Mouse (Mus musculus) heart, embryonic 15.5 days (tissue): ENCODE results near the gene Cfap73. TPM values are rescaled to one million over a fixed set of nuclear protein-coding genes. Genes with fewer than 3 reads are reported as not detected.

ENCODE experiments used
- ATAC-seq: fragments of 200-750 bp; cut with Nextera tagmentation; replicated peaks from 2 replicates; pipeline ENCODE4 v1.8.0; 2017; ENCODE audit warnings: low read depth, moderate TSS enrichment; ENCODE audit not compliant: insufficient number of reproducible peaks, insufficient read depth, low FRiP score
- H3K27ac ChIP-seq: fragments of 300-500 bp; sonication (generic); 2 replicates; pipeline ENCODE4 v1.5.1; 2015; ENCODE audit warnings: mild to moderate bottlenecking, inconsistent platforms
- H3K27me3 ChIP-seq: fragments of 300-500 bp; sonication (generic); 2 replicates; pipeline ENCODE4 v1.6.1; 2015; ENCODE audit warnings: inconsistent platforms
- H3K36me3 ChIP-seq: fragments of 300-500 bp; sonication (generic); 2 replicates; pipeline ENCODE4 v1.6.1; 2015; ENCODE audit warnings: mild to moderate bottlenecking, inconsistent platforms
- H3K4me1 ChIP-seq: fragments of 300-500 bp; sonication (generic); replicated peaks from 2 replicates; pipeline ENCODE4 v1.6.1; 2015; ENCODE audit warnings: inconsistent platforms
- H3K4me2 ChIP-seq: fragments of 300-500 bp; sonication (generic); 2 replicates; pipeline ENCODE4 v1.6.1; 2015; ENCODE audit warnings: inconsistent platforms, mild to moderate bottlenecking, moderate library complexity
- H3K4me3 ChIP-seq: fragments of 300-500 bp; sonication (generic); 2 replicates; pipeline ENCODE4 v1.5.1; 2015; ENCODE audit warnings: mild to moderate bottlenecking, inconsistent platforms
- H3K9ac ChIP-seq: fragments of 300-500 bp; sonication (generic); 2 replicates; pipeline ENCODE4 v1.6.1; 2015; ENCODE audit warnings: mild to moderate bottlenecking, inconsistent platforms
- H3K9me3 ChIP-seq: fragments of 300-500 bp; sonication (generic); replicated peaks from 2 replicates; pipeline ENCODE4 v1.6.1; 2016; ENCODE audit warnings: inconsistent platforms
- WGBS: fragments of 180-500 bp; shearing (Covaris S2); methylation state at CpG from one replicate; pipeline ENCODE4 v1.1.7; 2015; ENCODE audit warnings: mixed read lengths; 5-methylcytosine and 5-hydroxymethylcytosine counted together
- polyA plus RNA-seq: library from polyadenylated mRNA; unstranded; fragments of >200 nt; fragmentation: Nextera tagmentation; extraction: Ambion mirVana; gene quantifications from 2 replicates; pipeline ENCODE4 v1.2.1, GENCODE M21; 2015

Gene Cfap73
- polyA plus RNA-seq, 1 experiment from 2014 or later: not detected

DNA sequence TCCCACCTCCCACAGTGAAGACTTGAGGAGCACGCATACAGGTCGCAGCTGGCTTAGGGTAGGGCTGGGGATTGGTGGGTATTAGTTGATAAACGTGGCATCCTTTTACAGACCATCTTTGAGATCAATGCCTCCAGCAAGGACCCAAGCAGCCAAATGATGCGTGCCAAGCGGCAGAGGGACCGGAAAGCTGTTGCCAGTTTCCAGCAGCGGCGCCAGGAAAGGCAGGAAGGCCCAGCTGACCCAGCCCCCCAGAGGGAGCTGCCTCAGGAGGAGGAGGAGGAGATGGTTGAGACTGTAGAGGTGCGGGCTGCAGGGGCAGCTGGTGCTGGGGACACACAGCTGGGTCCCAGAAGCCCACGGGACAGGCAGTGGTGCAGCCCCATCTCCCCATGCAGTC is 9.6 kb downstream of the Cfap73 start:
- Histone ChIP-seq H3K4me1 (peaks cover 17% of the 10 kb centered on the region), H3K9ac (no peak overlapping the region), H3K4me3 (no peak overlapping the region), H3K9me3 (no peaks in the 10 kb centered on the region), H3K4me2 (no peak overlapping the region), H3K27me3 (no peaks in the 10 kb centered on the region), H3K27ac (no peak overlapping the region), H3K36me3 (peaks cover 72% of the 10 kb centered on the region)
- ATAC-seq: no peak
- 90% methylated on average over 10 of the region's 10 CpGs for WGBS

DNA sequence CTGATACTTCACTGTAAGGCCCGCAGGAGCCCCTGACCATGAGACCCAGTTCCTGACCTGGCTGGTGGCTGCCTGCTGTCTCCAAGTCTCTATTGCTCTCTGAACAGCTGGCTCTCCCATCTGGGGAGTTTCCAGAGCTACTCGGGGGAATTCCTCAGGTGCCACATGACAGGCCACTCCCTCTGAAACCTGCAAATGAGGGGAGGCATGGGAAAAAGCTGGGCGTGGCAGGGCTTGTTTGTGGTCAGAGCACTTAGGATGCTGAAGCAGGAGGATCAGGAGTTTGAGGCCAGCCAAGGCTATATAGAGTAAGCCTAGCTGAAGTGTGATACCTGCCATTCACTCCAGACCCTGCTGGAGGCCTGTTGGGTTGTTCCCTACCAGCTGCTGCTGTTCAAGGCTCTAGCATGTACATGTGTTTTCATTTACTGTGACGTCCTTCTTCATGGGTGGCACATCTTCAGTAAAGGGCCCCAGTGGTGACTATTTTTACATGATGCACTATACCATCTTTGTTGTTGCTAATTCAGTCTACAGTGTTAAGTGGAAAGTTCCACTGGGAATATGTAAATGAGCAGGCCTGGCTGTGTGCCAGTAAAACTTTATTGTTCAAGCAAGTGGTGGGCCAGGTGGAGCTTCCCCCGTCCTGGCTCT is 11.7 kb downstream of the Cfap73 start:
- Histone ChIP-seq H3K36me3 (peaks cover 90% of the 10 kb centered on the region), H3K27ac (no peak overlapping the region), H3K4me1 (peaks cover 14% of the 10 kb centered on the region), H3K4me2 (no peak overlapping the region), H3K27me3 (no peaks in the 10 kb centered on the region), H3K9ac (no peak overlapping the region), H3K4me3 (no peak overlapping the region), H3K9me3 (no peaks in the 10 kb centered on the region)
- ATAC-seq: no peak
- WGBS: 66% methylated on average over 5 of the region's 5 CpGs

DNA sequence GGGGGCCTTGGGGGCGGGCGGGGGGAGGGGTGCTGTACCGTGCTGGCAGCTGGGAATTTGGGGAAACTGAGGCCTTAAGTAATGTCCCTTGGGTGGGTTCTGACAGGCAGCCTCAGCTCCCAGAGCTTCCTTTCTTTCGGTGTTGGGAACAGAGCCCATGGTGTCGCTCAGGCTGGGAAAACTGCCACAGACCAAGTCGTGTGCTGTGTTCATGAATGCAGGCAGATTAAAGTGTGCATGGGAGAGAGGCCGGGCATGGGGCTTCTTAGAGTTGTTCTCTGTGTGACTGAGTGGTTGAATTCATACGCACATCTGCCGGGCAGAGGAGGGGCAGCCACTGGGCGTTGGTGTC is 12.2 kb downstream of the Cfap73 start:
- H3K27ac ChIP-seq: no peak overlapping the region
- H3K4me1 ChIP-seq: peaks cover 14% of the 10 kb centered on the region
- no peak for ATAC-seq
- H3K9ac ChIP-seq: no peak overlapping the region
- H3K9me3 ChIP-seq: no peaks in the 10 kb centered on the region
- 83% methylated on average over 10 of the region's 10 CpGs for WGBS
- no peaks in the 10 kb centered on the region for H3K27me3 ChIP-seq
- H3K36me3 ChIP-seq: peaks cover 90% of the 10 kb centered on the region
- no peak overlapping the region for H3K4me2 ChIP-seq
- H3K4me3 ChIP-seq: no peak overlapping the region

DNA sequence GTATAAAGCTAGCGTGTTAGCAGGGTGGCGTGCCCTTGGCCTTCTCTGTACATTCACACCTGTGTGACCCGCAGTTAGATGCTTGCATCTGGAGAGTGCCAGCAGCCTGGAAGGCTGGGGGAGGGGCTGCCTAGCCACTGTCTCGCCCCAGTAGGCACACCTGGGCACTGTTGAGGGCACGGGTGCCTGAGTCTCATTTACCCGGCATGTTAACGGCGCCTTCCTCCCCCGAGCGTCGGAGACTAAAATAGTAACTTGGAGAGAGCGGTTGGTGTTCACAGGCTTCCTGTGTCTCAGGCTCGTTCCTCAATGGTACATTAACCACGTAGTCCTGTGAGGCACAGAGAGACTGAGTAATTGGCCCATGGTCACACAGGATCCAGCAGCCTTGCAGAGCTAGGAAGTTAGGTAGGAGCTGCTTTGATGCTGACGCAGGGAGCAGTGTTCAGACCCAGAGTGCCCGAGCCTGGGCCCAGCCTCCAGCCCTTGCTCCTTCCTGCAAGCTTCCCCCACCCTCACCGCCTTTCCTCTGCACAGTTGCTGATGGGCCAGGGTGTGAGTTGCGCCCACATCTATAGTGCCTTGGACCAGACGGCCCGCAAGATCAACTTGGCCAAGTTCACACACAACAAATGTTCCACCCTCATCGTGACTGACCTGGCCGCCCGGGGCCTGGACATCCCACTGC is 12.8 kb downstream of the Cfap73 start:
- no peak for ATAC-seq
- H3K4me3 ChIP-seq: no peak overlapping the region
- peaks cover 14% of the 10 kb centered on the region for H3K4me1 ChIP-seq
- H3K27ac ChIP-seq: no peak overlapping the region
- WGBS: 82% methylated on average over 23 of the region's 23 CpGs
- no peaks in the 10 kb centered on the region for H3K27me3 ChIP-seq
- peaks cover 87% of the 10 kb centered on the region for H3K36me3 ChIP-seq
- H3K4me2 ChIP-seq: no peak overlapping the region
- no peak overlapping the region for H3K9ac ChIP-seq
- H3K9me3 ChIP-seq: no peaks in the 10 kb centered on the region

DNA sequence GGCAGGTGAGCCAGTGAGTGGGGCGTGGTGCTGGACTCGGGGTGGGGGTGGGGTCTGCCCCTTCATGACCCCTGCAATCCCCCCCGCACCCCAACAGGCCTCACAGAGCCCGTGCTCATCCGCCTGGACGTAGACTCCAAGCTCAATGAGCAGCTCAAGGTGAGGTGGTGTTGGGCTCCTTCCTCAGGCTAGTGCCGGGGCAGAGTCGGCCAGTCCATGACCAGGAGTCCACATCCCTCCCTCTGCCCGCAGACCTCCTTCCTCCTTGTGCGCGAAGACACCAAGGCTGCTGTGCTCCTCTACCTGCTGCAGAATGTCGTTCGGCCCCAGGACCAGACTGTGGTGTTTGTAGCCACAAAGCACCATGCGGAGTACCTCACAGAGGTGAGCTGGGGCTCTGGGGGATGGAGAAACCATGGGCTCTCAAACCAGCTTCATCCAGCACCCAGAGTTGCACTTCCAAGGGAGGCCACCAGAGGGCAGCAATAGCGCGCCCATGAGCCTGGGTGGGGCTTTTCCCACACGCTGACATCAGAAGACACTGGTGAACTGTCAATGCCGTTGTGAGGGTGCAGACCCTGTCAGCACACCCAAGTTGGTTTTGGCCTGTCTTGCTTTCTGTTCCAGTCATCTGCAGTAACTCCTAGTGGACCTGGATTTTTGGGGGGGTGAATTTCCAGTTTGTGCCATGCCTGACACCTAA is 13.5 kb downstream of the Cfap73 start:
- 68% methylated on average over 18 of the region's 18 CpGs for WGBS
- peaks cover 85% of the 10 kb centered on the region for H3K36me3 ChIP-seq

DNA sequence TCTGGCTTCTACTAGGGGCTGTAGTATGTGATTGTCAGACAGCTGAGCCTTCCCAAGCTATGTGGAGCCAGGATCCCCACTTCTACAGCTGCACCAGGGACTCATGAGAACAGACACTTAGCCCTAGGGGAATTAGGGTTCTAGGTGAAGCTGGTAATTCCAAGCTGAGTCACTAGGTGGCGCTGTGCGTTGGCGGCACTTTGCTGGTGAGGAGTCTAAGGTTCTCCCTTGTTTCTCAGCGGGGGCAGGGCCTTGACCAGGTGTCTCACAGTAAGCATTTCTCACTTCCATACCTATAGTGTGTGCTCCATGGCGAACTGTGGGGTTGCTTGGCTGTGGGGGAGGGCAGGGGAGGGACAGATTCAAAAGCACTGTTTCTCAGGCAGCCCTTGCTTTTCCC is 14.8 kb downstream of the Cfap73 start:
- H3K27ac ChIP-seq: no peak overlapping the region
- no peak overlapping the region for H3K4me2 ChIP-seq
- H3K4me3 ChIP-seq: no peak overlapping the region
- H3K9ac ChIP-seq: no peak overlapping the region
- no peaks in the 10 kb centered on the region for H3K27me3 ChIP-seq
- WGBS: 25% methylated on average over 5 of the region's 5 CpGs
- peaks cover 72% of the 10 kb centered on the region for H3K36me3 ChIP-seq
- H3K4me1 ChIP-seq: peaks cover 14% of the 10 kb centered on the region
- ATAC-seq: no peak
- H3K9me3 ChIP-seq: no peaks in the 10 kb centered on the region

More for the DNA sequence above, 13.5 kb downstream of the Cfap73 start:
- Histone ChIP-seq H3K4me3 (no peak overlapping the region), H3K9ac (no peak overlapping the region), H3K27ac (no peak overlapping the region), H3K4me2 (no peak overlapping the region), H3K27me3 (no peaks in the 10 kb centered on the region), H3K9me3 (no peaks in the 10 kb centered on the region), H3K4me1 (peaks cover 14% of the 10 kb centered on the region)
- peak; percentile 19; the same call in 1 of the 2 replicates for ATAC-seq

DNA sequence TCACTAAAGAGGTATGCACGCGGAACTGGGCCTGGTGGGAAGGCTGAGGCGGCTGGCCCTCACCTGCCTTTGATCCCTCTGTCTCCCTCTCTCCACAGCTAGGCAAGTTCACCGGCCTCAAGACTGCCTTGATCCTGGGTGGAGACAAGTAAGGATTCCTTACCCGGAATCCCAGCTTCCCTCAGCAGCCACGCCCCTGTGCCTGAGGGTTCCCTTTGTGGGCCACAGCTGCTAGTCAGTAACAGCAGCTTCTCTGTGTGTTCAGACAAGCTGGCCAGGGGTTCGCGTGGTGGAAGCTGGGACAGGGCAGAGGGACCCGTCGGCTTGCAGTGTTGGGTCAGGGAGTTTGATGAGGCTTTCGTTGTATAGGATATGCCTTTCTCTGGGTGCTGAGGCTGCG is 15.3 kb downstream of the Cfap73 start:
- Histone ChIP-seq H3K9ac (no peak overlapping the region), H3K4me1 (peaks cover 18% of the 10 kb centered on the region), H3K4me2 (no peak overlapping the region), H3K36me3 (peaks cover 68% of the 10 kb centered on the region), H3K9me3 (no peaks in the 10 kb centered on the region), H3K27ac (no peak overlapping the region), H3K27me3 (no peaks in the 10 kb centered on the region), H3K4me3 (no peak overlapping the region)
- WGBS: 86% methylated on average over 12 of the region's 12 CpGs
- ATAC-seq: no peak

DNA sequence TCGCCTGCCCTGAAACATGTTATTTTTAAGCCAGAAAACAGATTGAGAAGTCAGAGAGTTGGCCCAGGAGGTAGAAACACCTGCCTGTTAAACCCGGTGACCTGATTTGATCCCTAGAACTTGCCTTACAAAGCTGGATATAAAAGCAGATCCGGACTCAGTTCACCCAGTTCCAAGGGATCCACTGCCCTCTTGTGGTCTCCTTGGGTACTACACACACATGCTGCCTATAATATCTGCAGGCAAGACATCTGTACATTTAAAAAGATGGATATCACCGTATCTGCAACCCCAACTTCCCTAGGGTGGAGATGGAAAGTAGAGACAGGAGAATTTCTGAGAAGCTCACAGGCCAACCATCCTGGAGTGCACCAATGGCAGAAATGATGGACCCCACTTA is 18.1 kb downstream of the Cfap73 start:
- peaks cover 45% of the 10 kb centered on the region for H3K36me3 ChIP-seq
- no peak overlapping the region for H3K9ac ChIP-seq
- H3K27ac ChIP-seq: no peak overlapping the region
- ATAC-seq: no peak
- H3K9me3 ChIP-seq: no peaks in the 10 kb centered on the region
- WGBS: 95% methylated on average over 4 of the region's 4 CpGs
- peaks cover 17% of the 10 kb centered on the region for H3K4me1 ChIP-seq
- no peak overlapping the region for H3K4me3 ChIP-seq
- H3K27me3 ChIP-seq: no peaks in the 10 kb centered on the region
- H3K4me2 ChIP-seq: no peak overlapping the region

DNA sequence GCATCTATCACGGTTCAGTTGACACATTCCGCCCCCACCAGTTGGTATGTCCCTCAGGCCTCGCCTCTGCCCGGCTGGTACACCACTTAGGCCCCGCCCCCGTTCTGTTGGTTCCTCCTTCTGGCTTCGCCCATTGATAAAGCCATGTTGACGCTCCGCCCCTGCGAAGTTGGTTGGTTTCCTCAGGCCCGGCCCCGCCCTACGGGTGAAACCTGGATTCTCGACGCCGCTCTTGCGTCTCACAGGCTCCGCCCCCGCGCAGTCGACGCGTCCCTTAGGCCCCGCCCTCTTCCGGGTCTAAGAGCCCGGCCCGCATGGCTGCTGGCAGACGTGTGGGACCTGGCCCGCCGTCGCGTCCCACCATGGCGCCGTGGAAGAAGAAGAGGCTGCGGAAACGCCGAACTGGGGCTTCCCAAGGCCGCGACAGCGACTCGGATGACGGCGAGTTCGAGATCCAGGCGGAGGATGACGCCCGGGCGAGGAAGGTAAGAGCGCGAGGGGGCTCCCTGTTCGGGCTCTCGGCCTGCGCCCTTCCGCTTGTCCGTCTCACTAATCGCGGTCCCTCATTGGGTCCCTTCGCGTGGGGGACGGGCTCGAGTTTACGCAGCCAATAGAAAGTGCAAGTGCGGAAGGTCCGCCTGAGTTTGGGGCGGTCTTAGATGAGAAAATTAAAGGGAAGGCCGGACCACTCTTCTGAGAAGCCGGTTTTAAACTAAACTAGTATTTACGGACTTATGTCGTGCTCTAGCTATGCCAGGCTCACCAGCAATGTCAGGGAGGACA is 21.0 kb downstream of the Cfap73 start:
- H3K9me3 ChIP-seq: no peaks in the 10 kb centered on the region
- H3K27me3 ChIP-seq: no peaks in the 10 kb centered on the region
- peak overlapping the region; percentile 85 for H3K4me2 ChIP-seq
- under 1% methylated on average over 69 of the region's 69 CpGs for WGBS
- peak; percentile 92 for ATAC-seq
- peak overlapping the region; percentile 64 for H3K9ac ChIP-seq
- H3K4me1 ChIP-seq: peaks cover 16% of the 10 kb centered on the region
- peak overlapping the region; percentile 84 for H3K27ac ChIP-seq
- peak overlapping the region; percentile 67 for H3K4me3 ChIP-seq
- peaks cover 19% of the 10 kb centered on the region; the same call in 1 of the 2 replicates for H3K36me3 ChIP-seq

DNA sequence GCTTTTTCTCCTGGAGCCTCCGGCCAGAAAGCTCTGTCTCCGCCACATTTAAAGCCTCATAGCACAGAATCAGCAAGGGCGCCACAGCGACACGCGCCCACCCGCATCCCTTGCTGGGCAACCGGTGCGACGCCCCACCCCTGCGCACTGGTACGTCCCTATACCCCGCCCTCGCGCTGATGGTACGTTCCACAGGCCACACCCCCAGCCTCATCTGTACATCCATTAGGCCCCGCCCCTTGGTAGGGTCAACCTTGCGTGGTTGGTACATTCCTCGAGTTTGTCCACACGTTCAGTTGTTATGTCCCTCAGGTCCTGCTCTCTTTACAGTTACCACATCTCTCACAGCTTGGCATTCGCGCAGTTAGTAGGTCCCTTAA is 21.6 kb downstream of the Cfap73 start, which contains the start of the genes Rita1 and Ddx54:
Gene Rita1 (minus strand): TSS at position 148 of the 380 bp plus-strand sequence.
Gene Ddx54 (plus strand): TSS at position 298 of the 380 bp plus-strand sequence.
- H3K4me2 ChIP-seq: peak within 1 kb of the TSS; percentile 85
- H3K4me1 ChIP-seq: peaks cover 16% of the 10 kb centered on the region
- H3K4me3 ChIP-seq: peak within 1 kb of the TSS; percentile 67
- H3K27me3 ChIP-seq: no peaks in the 10 kb centered on the region
- H3K9ac ChIP-seq: peak within 1 kb of the TSS; percentile 64
- H3K36me3 ChIP-seq: peaks cover 14% of the 10 kb centered on the region; the same call in 1 of the 2 replicates
- peak; percentile 85 for ATAC-seq
- no peaks in the 10 kb centered on the region for H3K9me3 ChIP-seq
- peak within 1 kb of the TSS; percentile 84 for H3K27ac ChIP-seq
- WGBS: under 1% methylated on average over 22 of the region's 22 CpGs

DNA sequence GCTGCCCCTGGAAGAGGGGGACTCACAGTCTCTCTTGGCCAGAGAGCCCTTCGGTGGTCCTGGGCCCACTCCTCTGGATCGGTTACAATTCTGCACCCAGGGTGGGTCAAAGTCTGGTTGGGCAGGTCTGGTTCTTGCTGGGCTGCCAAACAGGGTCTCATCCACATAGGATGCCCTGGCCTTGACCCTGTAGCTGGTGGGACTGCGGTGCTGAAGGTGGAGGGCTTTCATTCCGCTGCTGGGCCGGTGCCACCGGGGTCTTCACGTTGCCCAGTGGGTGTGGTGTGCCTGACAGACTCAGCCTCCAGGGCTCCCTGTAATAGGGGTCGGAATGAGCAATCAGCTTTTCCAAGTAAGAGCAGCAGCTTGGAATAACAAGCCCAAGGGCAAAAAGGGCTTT is 22.6 kb downstream of the Cfap73 start:
- peaks cover 6% of the 10 kb centered on the region; the same call in 1 of the 2 replicates for H3K36me3 ChIP-seq
- 48% methylated on average over 8 of the region's 8 CpGs for WGBS
- H3K4me3 ChIP-seq: peak overlapping the region; percentile 67
- H3K4me1 ChIP-seq: peaks cover 16% of the 10 kb centered on the region
- H3K27ac ChIP-seq: peak overlapping the region; percentile 81; the same call in 1 of the 2 replicates
- H3K4me2 ChIP-seq: peak overlapping the region; percentile 85
- H3K27me3 ChIP-seq: no peaks in the 10 kb centered on the region
- ATAC-seq: no peak
- peak overlapping the region; percentile 64 for H3K9ac ChIP-seq
- H3K9me3 ChIP-seq: no peaks in the 10 kb centered on the region
